ENCODE assay signal across 8 mouse cellular contexts in the genomic region with DNA sequence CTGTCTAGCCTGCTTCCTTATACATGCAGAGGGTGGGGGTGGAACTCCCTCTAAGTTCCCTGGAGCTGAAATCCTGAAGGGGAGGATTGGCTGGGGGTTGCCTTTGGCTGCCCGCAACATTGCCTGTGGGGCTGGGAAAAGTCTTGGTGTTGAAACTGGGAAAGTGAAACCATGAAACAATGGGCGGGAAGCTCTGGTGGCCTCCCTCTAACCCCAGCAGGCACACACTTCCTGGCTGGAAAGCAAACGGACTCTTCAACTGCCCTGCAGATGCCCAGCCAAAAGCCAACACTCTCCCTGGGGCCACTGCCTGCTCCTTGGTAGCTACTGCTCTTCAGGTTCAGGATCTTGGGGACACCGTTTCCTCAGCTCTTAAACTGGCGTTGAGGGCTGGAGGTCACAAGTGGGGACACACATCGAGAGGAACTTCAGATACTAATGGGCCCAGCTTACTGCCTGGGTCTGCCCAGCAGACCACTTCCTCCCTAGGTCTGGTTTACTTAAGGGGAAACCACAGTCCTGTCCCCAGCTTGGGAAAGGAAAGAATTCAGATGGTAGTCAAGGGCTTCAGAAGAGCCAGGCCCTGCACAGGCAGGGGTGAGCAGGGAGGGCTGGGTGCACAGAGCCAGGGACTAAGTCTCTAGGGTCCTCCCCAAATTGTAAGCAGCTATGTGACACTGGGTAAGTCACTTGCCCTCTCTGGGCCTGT. TPM values are rescaled to one million over a fixed set of nuclear protein-coding genes. Genes with fewer than 3 reads are reported as not detected.
DNase-seq lines count a peak whose midpoint lies in the region; ATAC-seq and TF ChIP-seq lines count a peak whose summit lies in the region.

No protein-coding gene starts in this region.

- peak; percentile 66 for ATAC-seq in granulocyte monocyte progenitor cell, adult 5-6 weeks (replicated peaks; ENCODE audit: poor library complexity, severe bottlenecking)
- no peak for ATAC-seq in intestine, embryonic 16.5 days

- no peak for TF ChIP-seq CTCF in lung, adult 2 months (IDR thresholded peaks at IDR 0.05; ENCODE audit: insufficient read depth, low read length)
- TF ChIP-seq CTCF in small intestine, adult 2 months (IDR thresholded peaks at IDR 0.05; ENCODE audit: extremely low read depth, insufficient read length, insufficient replicate concordance, low read depth, low read length), result no peak

- H3K4me2 ChIP-seq in intestine, embryonic 16.5 days (ENCODE audit: low read depth, low read length), result peak overlapping the region; percentile 85

- peaks cover 23% of the 10 kb centered on the region for H3K36me3 ChIP-seq in intestine, embryonic 16.5 days (ENCODE audit: control insufficient read depth, insufficient read depth, low read length)
- H3K36me3 ChIP-seq in small intestine, adult 2 months (ENCODE audit: control insufficient read depth, insufficient read depth, low read length), result peaks cover 48% of the 10 kb centered on the region

- no peaks in the 10 kb centered on the region for H3K27me3 ChIP-seq in intestine, embryonic 16.5 days (replicated peaks; ENCODE audit: control insufficient read depth, insufficient read depth, low read length)
- H3K27me3 ChIP-seq in small intestine, adult 2 months (ENCODE audit: control insufficient read depth, insufficient read depth, low read length), result no peaks in the 10 kb centered on the region

- no peaks in the 10 kb centered on the region for H3K9me3 ChIP-seq in intestine, embryonic 16.5 days (ENCODE audit: control insufficient read depth, low read length)

- no peak for TF ChIP-seq POLR2A in lung, adult 2 months (IDR thresholded peaks at IDR 0.05; ENCODE audit: borderline replicate concordance, extremely low read depth, low read depth, low read length)
- no peak for TF ChIP-seq POLR2A in small intestine, adult 2 months (IDR thresholded peaks at IDR 0.05; ENCODE audit: low read depth, low read length)

- 26% methylated on average over 6 of the region's 6 CpGs for WGBS in intestine, embryonic 16.5 days
- WGBS in lung, adult 2 months, result 10% methylated on average over 6 of the region's 6 CpGs
- 8% methylated on average over 6 of the region's 6 CpGs for WGBS in small intestine, adult 2 months

- peak; percentile 9 for DNase-seq in thymus, postnatal 0 days (ENCODE audit: low spot score)
- no peak for DNase-seq in thymus, adult 18-20 months
- DNase-seq in lung, adult 2 months, result peak; percentile 59
- DNase-seq in cerebellum, postnatal 4 days (ENCODE audit: low spot score in 2 of 2), result no peak
- DNase-seq in left cerebral cortex, adult 11 months (ENCODE audit: low spot score), result no peak

- H3K4me1 ChIP-seq in intestine, embryonic 16.5 days (ENCODE audit: control insufficient read depth, insufficient read depth, low read length), result peaks cover 33% of the 10 kb centered on the region
- peaks cover 12% of the 10 kb centered on the region for H3K4me1 ChIP-seq in lung, adult 2 months (ENCODE audit: control insufficient read depth, insufficient read depth, low read length)
- H3K4me1 ChIP-seq in small intestine, adult 2 months (ENCODE audit: control insufficient read depth, insufficient read depth, insufficient read length, low read length), result peaks cover 11% of the 10 kb centered on the region

- peak overlapping the region; percentile 90 for H3K4me3 ChIP-seq in intestine, embryonic 16.5 days (ENCODE audit: low read length)
- peak overlapping the region; percentile 57 for H3K4me3 ChIP-seq in lung, adult 2 months (replicated peaks; ENCODE audit: extremely low read depth, low read depth, low read length)
- H3K4me3 ChIP-seq in small intestine, adult 2 months (ENCODE audit: low read depth, low read length), result peak overlapping the region; percentile 77

- H3K27ac ChIP-seq in intestine, embryonic 16.5 days (ENCODE audit: low read length), result peak overlapping the region; percentile 94
- peak overlapping the region; percentile 89 for H3K27ac ChIP-seq in small intestine, adult 2 months (ENCODE audit: insufficient read depth, low read depth, low read length)

- peak overlapping the region; percentile 88 for H3K9ac ChIP-seq in intestine, embryonic 16.5 days (ENCODE audit: low read depth, low read length)

RNA-seq across cellular contexts. Expression of gene Tcirg1, which starts 1.5 kb away (rescaled TPM):
- polyA plus RNA-seq in thymus, postnatal 0 days (2015; fragmentation: Nextera tagmentation; extraction: Ambion mirVana), result 48.7 and 50.1 TPM in 2 replicates
- total RNA-seq in granulocyte monocyte progenitor cell, adult 5-6 weeks (2014; fragmentation: Nextera tagmentation), result 165 and 253 TPM in 2 replicates
- 159 and 178 TPM in 2 replicates for total RNA-seq in granulocyte monocyte progenitor cell, adult 5-6 weeks (2017)
- polyA plus RNA-seq in intestine, embryonic 16.5 days (2015; fragmentation: Nextera tagmentation; extraction: Ambion mirVana), result 73.3 and 84.5 TPM in 2 replicates
- 157 and 164 TPM in 2 replicates for polyA plus RNA-seq in lung, adult 2 months (2012; rRNA removed)
- polyA plus RNA-seq in small intestine, adult 2 months (2012; rRNA removed), result 107 and 148 TPM in 2 replicates

RNA-seq across cellular contexts. Expression of gene Ndufs8, which starts 7.2 kb away (rescaled TPM):
- polyA plus RNA-seq in thymus, postnatal 0 days (2015; fragmentation: Nextera tagmentation; extraction: Ambion mirVana), result 333 and 338 TPM in 2 replicates
- total RNA-seq in granulocyte monocyte progenitor cell, adult 5-6 weeks (2014; fragmentation: Nextera tagmentation), result 157 and 158 TPM in 2 replicates
- total RNA-seq in granulocyte monocyte progenitor cell, adult 5-6 weeks (2017), result 89.0 and 91.9 TPM in 2 replicates
- polyA plus RNA-seq in intestine, embryonic 16.5 days (2015; fragmentation: Nextera tagmentation; extraction: Ambion mirVana), result 412 and 424 TPM in 2 replicates
- 157 and 189 TPM in 2 replicates for polyA plus RNA-seq in lung, adult 2 months (2012; rRNA removed)
- polyA plus RNA-seq in small intestine, adult 2 months (2012; rRNA removed), result 303 and 423 TPM in 2 replicates

RNA-seq across cellular contexts. Expression of gene Aldh3b1, which starts 24.2 kb away (rescaled TPM):
- polyA plus RNA-seq in thymus, postnatal 0 days (2015; fragmentation: Nextera tagmentation; extraction: Ambion mirVana), result 4.6 and 5.3 TPM in 2 replicates
- 5.9 and 8.4 TPM in 2 replicates for total RNA-seq in granulocyte monocyte progenitor cell, adult 5-6 weeks (2014; fragmentation: Nextera tagmentation)
- 8.4 and 14.1 TPM in 2 replicates for total RNA-seq in granulocyte monocyte progenitor cell, adult 5-6 weeks (2017)
- polyA plus RNA-seq in intestine, embryonic 16.5 days (2015; fragmentation: Nextera tagmentation; extraction: Ambion mirVana), result 4.2 TPM in 2 replicates
- 71.9 and 85.0 TPM in 2 replicates for polyA plus RNA-seq in lung, adult 2 months (2012; rRNA removed)
- 32.8 and 43.0 TPM in 2 replicates for polyA plus RNA-seq in small intestine, adult 2 months (2012; rRNA removed)

RNA-seq across cellular contexts. Expression of gene Unc93b1, which starts 29.6 kb away (rescaled TPM):
- polyA plus RNA-seq in thymus, postnatal 0 days (2015; fragmentation: Nextera tagmentation; extraction: Ambion mirVana), result 32.2 and 34.2 TPM in 2 replicates
- 162 and 191 TPM in 2 replicates for total RNA-seq in granulocyte monocyte progenitor cell, adult 5-6 weeks (2014; fragmentation: Nextera tagmentation)
- 205 and 220 TPM in 2 replicates for total RNA-seq in granulocyte monocyte progenitor cell, adult 5-6 weeks (2017)
- polyA plus RNA-seq in intestine, embryonic 16.5 days (2015; fragmentation: Nextera tagmentation; extraction: Ambion mirVana), result 27.0 and 29.8 TPM in 2 replicates
- 169 and 180 TPM in 2 replicates for polyA plus RNA-seq in lung, adult 2 months (2012; rRNA removed)
- 108 and 140 TPM in 2 replicates for polyA plus RNA-seq in small intestine, adult 2 months (2012; rRNA removed)

RNA-seq across cellular contexts. Expression of gene Aldh3b3, which starts 53.0 kb away (rescaled TPM):
- polyA plus RNA-seq in thymus, postnatal 0 days (2015; fragmentation: Nextera tagmentation; extraction: Ambion mirVana), result 0.07 TPM in 1 of 2 replicates, not detected in the other
- not detected in 2 replicates for total RNA-seq in granulocyte monocyte progenitor cell, adult 5-6 weeks (2014; fragmentation: Nextera tagmentation)
- not detected in 2 replicates for total RNA-seq in granulocyte monocyte progenitor cell, adult 5-6 weeks (2017)
- not detected in 2 replicates for polyA plus RNA-seq in intestine, embryonic 16.5 days (2015; fragmentation: Nextera tagmentation; extraction: Ambion mirVana)
- 0.08 and 0.21 TPM in 2 replicates for polyA plus RNA-seq in lung, adult 2 months (2012; rRNA removed)
- not detected in 2 replicates for polyA plus RNA-seq in small intestine, adult 2 months (2012; rRNA removed)

Comparison
In these comparisons a context has a peak if more than half of its experiments do, and no peak if none do; other contexts are left out.
1. DNase-seq: peak in thymus, postnatal 0 days (single experiment) and lung, adult 2 months (single experiment); none in thymus, adult 18-20 months (0 of 2), cerebellum, postnatal 4 days (0 of 2) and left cerebral cortex, adult 11 months (single experiment).
2. Peak in every context shown above with its lines, with median percentiles within 50 percentile points of each other: H3K4me3 ChIP-seq.